Mouse (Mus musculus) hematopoietic stem cell, adult 5-6 weeks (primary cell): ENCODE measurements around the gene Angptl6. TPM values are rescaled to one million over a fixed set of nuclear protein-coding genes. Genes with fewer than 3 reads are reported as not detected.
"Not testable (repeated sequence)": the region's sequence is repeated elsewhere in the genome, so short reads cannot be mapped to it uniquely, and the experiment has no call there.

ENCODE experiments used
- ATAC-seq, 2 experiments: fragments of 125-278 bp in 1 of 2; replicated peaks in 1 of 2; 2 replicates each; pipeline ENCODE4 v1.8.0; 2016 to 2017; ENCODE audit warnings: inconsistent platforms in 2 of 2, mild to moderate bottlenecking in 2 of 2, moderate number of reproducible peaks in 2 of 2, low read depth in 1 of 2, moderate TSS enrichment in 1 of 2; ENCODE audit not compliant: low FRiP score in 2 of 2, poor library complexity in 2 of 2, severe bottlenecking in 2 of 2, insufficient read depth in 1 of 2, low TSS enrichment in 1 of 2
- total RNA-seq: library from RNA; stranded (forward); fragments of 172-1452, 232-1000 nt; gene quantifications from 2 replicates; pipeline ENCODE4 v1.2.3, GENCODE M21; 2017

Angptl6 gene
- total RNA-seq, 1 experiment from 2014 or later: 0.79 TPM

GRCm38 (mm10) chr9:20868448-20869001 lies 11.0 kb downstream of the Angptl6 start, which contains the start of gene A230050P20Rik:
A230050P20Rik (plus strand) TSS chr9:20868642.
- ATAC-seq: peak; percentile 33 to 37; a peak in 3 of 4 replicates

GRCm38 (mm10) chr9:20866879-20867278 lies 12.6 kb downstream of the Angptl6 start:
- ATAC-seq: no peak

GRCm38 (mm10) chr9:20862225-20862624 lies 17.3 kb downstream of the Angptl6 start:
- no peak for ATAC-seq

GRCm38 (mm10) chr9:20861821-20862220 lies 17.7 kb downstream of the Angptl6 start:
- 0 out of 4 replicates have a peak, but pooled peaks of 1 of the 2 experiments have one; percentile 31 for ATAC-seq

GRCm38 (mm10) chr9:20859926-20860325 lies 19.6 kb downstream of the Angptl6 start:
- ATAC-seq: no peak

- ATAC-seq: peak; percentile 92 to 95
Observed at GRCm38 (mm10) chr9:20857131-20857530, 22.4 kb downstream of the Angptl6 start.

GRCm38 (mm10) chr9:20850179-20850578 lies 29.3 kb downstream of the Angptl6 start:
- ATAC-seq: no peak

- ATAC-seq: no peak
Observed at GRCm38 (mm10) chr9:20842670-20843069, 36.9 kb downstream of the Angptl6 start.

- no peak for ATAC-seq
Observed at GRCm38 (mm10) chr9:20842211-20842610, 37.3 kb downstream of the Angptl6 start.

- ATAC-seq: no peak
Observed at GRCm38 (mm10) chr9:20838931-20839330, 40.6 kb downstream of the Angptl6 start.

- ATAC-seq: no peak
Observed at GRCm38 (mm10) chr9:20837184-20837947, 42.2 kb downstream of the Angptl6 start.

GRCm38 (mm10) chr9:20835431-20835954 lies 44.0 kb downstream of the Angptl6 start:
- not testable (repeated sequence) for ATAC-seq

- no peak for ATAC-seq
Observed at GRCm38 (mm10) chr9:20834881-20835280, 44.6 kb downstream of the Angptl6 start.

GRCm38 (mm10) chr9:20830901-20831643 lies 48.5 kb downstream of the Angptl6 start:
- ATAC-seq: peak; percentile 79 to 80

- ATAC-seq: no peak
Observed at GRCm38 (mm10) chr9:20828127-20828526, 51.4 kb downstream of the Angptl6 start.

- ATAC-seq: no peak
Observed at GRCm38 (mm10) chr9:20825781-20826180, 53.7 kb downstream of the Angptl6 start.
